Mouse (Mus musculus) ES-Bruce4 (cell line): ENCODE data around the gene Atxn7l1.

Source experiments
- CTCF ChIP-seq: IDR thresholded peaks from one replicate; pipeline ENCODE4 v1.8.1; 2011; ENCODE audit warnings: low read depth, low read length
- EP300 ChIP-seq: IDR thresholded peaks from 2 replicates; pipeline ENCODE4 v1.6.1; 2011; ENCODE audit warnings: low read depth, low read length; ENCODE audit not compliant: insufficient read depth
- POLR2A ChIP-seq: IDR thresholded peaks from one replicate; pipeline ENCODE4 v1.8.1; 2011; ENCODE audit warnings: low read length; ENCODE audit not compliant: insufficient read depth

DNA sequence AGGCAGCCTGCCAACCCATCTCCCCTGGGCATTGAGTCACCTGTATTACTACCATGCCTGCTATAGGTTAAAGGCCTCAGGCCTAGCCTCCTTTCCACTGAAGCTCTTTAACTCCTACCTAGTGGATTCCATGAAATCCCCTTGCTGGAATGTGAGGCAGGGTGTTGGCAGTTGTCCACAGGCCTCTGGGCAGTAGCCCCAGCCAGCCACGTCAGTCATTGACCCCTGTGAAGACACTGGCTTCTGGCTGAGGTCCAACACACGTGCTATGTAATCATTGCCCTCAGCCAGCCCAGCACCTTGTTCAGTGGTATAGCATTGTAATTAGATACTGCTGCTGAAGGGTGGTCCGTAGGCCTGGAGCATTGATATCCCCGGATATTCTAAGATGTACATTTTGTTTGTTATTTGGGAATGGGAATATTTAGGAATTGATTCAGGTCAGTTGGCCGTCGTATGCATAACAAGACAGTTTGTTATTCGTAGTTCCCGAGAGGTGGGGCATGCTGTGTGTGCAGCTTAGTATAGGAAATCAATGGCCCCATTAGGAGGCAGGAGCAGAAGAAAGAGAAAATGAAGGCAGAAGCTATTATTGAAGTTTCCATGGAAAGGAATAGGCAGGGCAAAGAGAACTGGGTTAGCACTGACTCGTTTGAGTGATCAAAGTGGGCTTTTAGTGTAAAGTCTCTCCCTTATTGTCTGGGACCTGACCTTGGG is 138.6 kb downstream of the Atxn7l1 start:
- no peak for TF ChIP-seq CTCF
- no peak for TF ChIP-seq POLR2A
- no peak for TF ChIP-seq EP300
